Mouse (Mus musculus): Measurements from ENCODE around the gene Zfp217. TPM values are rescaled to one million over a fixed set of nuclear protein-coding genes. Genes with fewer than 3 reads are reported as not detected.

Zfp217 gene
- total and polyA plus RNA-seq, 2 experiments from 2014 or later = 2.1 to 10.1 TPM

- WGBS = 73% methylated on average over 3 of the region's 3 CpGs
Measured at GRCm38 (mm10) chr2:170175190-170175589, 27.3 kb upstream of the Zfp217 start.

GRCm38 (mm10) chr2:170169062-170169461, 21.2 kb upstream of the Zfp217 start:
- Histone ChIP-seq H3K36me3 (replicated peaks; ENCODE audit: control insufficient read depth, insufficient read depth, low read length) (no peaks in the 10 kb centered on the region), H3K9ac (replicated peaks; ENCODE audit: low read depth, low read length) (no peak overlapping the region), H3K9me3 (replicated peaks; ENCODE audit: control insufficient read depth, low read length) (no peaks in the 10 kb centered on the region), H3K4me1 (ENCODE audit: control insufficient read depth, insufficient read depth) (peaks cover 8% of the 10 kb centered on the region), H3K27ac (ENCODE audit: low read depth) (peak overlapping the region; percentile 48; the same call in 1 of the 2 replicates), H3K27me3 (ENCODE audit: control insufficient read depth, insufficient read depth, low read length) (no peaks in the 10 kb centered on the region), H3K4me3 (ENCODE audit: low read depth, low read length) (no peak overlapping the region), H3K4me2 (ENCODE audit: low read depth, low read length) (no peak overlapping the region)
- TF ChIP-seq CTCF (IDR thresholded peaks at IDR 0.05; ENCODE audit: low read depth) = no peak
- TF ChIP-seq EP300 (IDR thresholded peaks at IDR 0.05; ENCODE audit: low read depth) = no peak
- DNase-seq (ENCODE audit: low spot score) = no peak
- ATAC-seq (ENCODE audit: insufficient read depth, low read depth) = no peak

More at GRCm38 (mm10) chr2:170175190-170175589, 27.3 kb upstream of the Zfp217 start:
- H3K4me2 ChIP-seq (ENCODE audit: low read depth, low read length) = no peak overlapping the region
- ATAC-seq (ENCODE audit: insufficient read depth, low read depth) (no peak), DNase-seq (ENCODE audit: low spot score) (no peak)
- H3K27me3 ChIP-seq (ENCODE audit: control insufficient read depth, insufficient read depth, low read length) = no peaks in the 10 kb centered on the region
- no peak overlapping the region for H3K9ac ChIP-seq (replicated peaks; ENCODE audit: low read depth, low read length)
- TF ChIP-seq CTCF (IDR thresholded peaks at IDR 0.05; ENCODE audit: low read depth) (no peak), EP300 (IDR thresholded peaks at IDR 0.05; ENCODE audit: low read depth) (no peak)
- peaks cover 41% of the 10 kb centered on the region for H3K4me1 ChIP-seq (ENCODE audit: control insufficient read depth, insufficient read depth)
- H3K9me3 ChIP-seq (replicated peaks; ENCODE audit: control insufficient read depth, low read length) = no peaks in the 10 kb centered on the region
- peak overlapping the region; percentile 87 for H3K27ac ChIP-seq (ENCODE audit: low read depth)
- H3K4me3 ChIP-seq (ENCODE audit: low read depth, low read length) = no peak overlapping the region
- H3K36me3 ChIP-seq (replicated peaks; ENCODE audit: control insufficient read depth, insufficient read depth, low read length) = no peaks in the 10 kb centered on the region

GRCm38 (mm10) chr2:170165649-170166048, 17.7 kb upstream of the Zfp217 start:
- H3K4me3 ChIP-seq (ENCODE audit: low read depth, low read length) = no peak overlapping the region
- H3K4me1 ChIP-seq (ENCODE audit: control insufficient read depth, insufficient read depth) = no peaks in the 10 kb centered on the region
- no peak overlapping the region for H3K27ac ChIP-seq (ENCODE audit: low read depth)
- H3K9ac ChIP-seq (replicated peaks; ENCODE audit: low read depth, low read length) = no peak overlapping the region
- H3K4me2 ChIP-seq (ENCODE audit: low read depth, low read length) = no peak overlapping the region
- no peaks in the 10 kb centered on the region for H3K9me3 ChIP-seq (replicated peaks; ENCODE audit: control insufficient read depth, low read length)
- H3K27me3 ChIP-seq (ENCODE audit: control insufficient read depth, insufficient read depth, low read length) = no peaks in the 10 kb centered on the region
- no peaks in the 10 kb centered on the region for H3K36me3 ChIP-seq (replicated peaks; ENCODE audit: control insufficient read depth, insufficient read depth, low read length)
- 81% methylated on average over 10 of the region's 10 CpGs for WGBS
- DNase-seq (ENCODE audit: low spot score) (no peak), ATAC-seq (ENCODE audit: insufficient read depth, low read depth) (no peak)
- TF ChIP-seq EP300 (IDR thresholded peaks at IDR 0.05; ENCODE audit: low read depth) (no peak), CTCF (IDR thresholded peaks at IDR 0.05; ENCODE audit: low read depth) (no peak)

GRCm38 (mm10) chr2:170163671-170164462, 16.0 kb upstream of the Zfp217 start:
- 72% methylated on average over 18 of the region's 18 CpGs for WGBS
- DNase-seq (ENCODE audit: low spot score) (no peak), ATAC-seq (ENCODE audit: insufficient read depth, low read depth) (no peak)
- no peak for TF ChIP-seq CTCF (IDR thresholded peaks at IDR 0.05; ENCODE audit: low read depth)
- no peak for TF ChIP-seq EP300 (IDR thresholded peaks at IDR 0.05; ENCODE audit: low read depth)
- no peak overlapping the region for H3K4me3 ChIP-seq (ENCODE audit: low read depth, low read length)
- H3K4me1 ChIP-seq (ENCODE audit: control insufficient read depth, insufficient read depth) = no peaks in the 10 kb centered on the region
- no peak overlapping the region for H3K4me2 ChIP-seq (ENCODE audit: low read depth, low read length)
- H3K27me3 ChIP-seq (ENCODE audit: control insufficient read depth, insufficient read depth, low read length) = no peaks in the 10 kb centered on the region
- no peaks in the 10 kb centered on the region for H3K9me3 ChIP-seq (replicated peaks; ENCODE audit: control insufficient read depth, low read length)
- H3K9ac ChIP-seq (replicated peaks; ENCODE audit: low read depth, low read length) = no peak overlapping the region
- no peaks in the 10 kb centered on the region for H3K36me3 ChIP-seq (replicated peaks; ENCODE audit: control insufficient read depth, insufficient read depth, low read length)
- H3K27ac ChIP-seq (ENCODE audit: low read depth) = no peak overlapping the region

- Histone ChIP-seq H3K4me1 (ENCODE audit: control insufficient read depth, insufficient read depth) (peaks cover 5% of the 10 kb centered on the region), H3K9ac (replicated peaks; ENCODE audit: low read depth, low read length) (no peak overlapping the region), H3K27me3 (ENCODE audit: control insufficient read depth, insufficient read depth, low read length) (no peaks in the 10 kb centered on the region), H3K36me3 (replicated peaks; ENCODE audit: control insufficient read depth, insufficient read depth, low read length) (no peaks in the 10 kb centered on the region), H3K9me3 (replicated peaks; ENCODE audit: control insufficient read depth, low read length) (no peaks in the 10 kb centered on the region), H3K27ac (ENCODE audit: low read depth) (peak overlapping the region; percentile 66), H3K4me3 (ENCODE audit: low read depth, low read length) (no peak overlapping the region), H3K4me2 (ENCODE audit: low read depth, low read length) (peak overlapping the region; percentile 40)
- ATAC-seq (ENCODE audit: insufficient read depth, low read depth) = peak; percentile 53; the same call in 1 of the 2 replicates
- WGBS = 45% methylated on average over 15 of the region's 15 CpGs
- TF ChIP-seq EP300 (IDR thresholded peaks at IDR 0.05; ENCODE audit: low read depth) = no peak
- TF ChIP-seq CTCF (IDR thresholded peaks at IDR 0.05; ENCODE audit: low read depth) = no peak
- peak; percentile 65 for DNase-seq (ENCODE audit: low spot score)
Measured at GRCm38 (mm10) chr2:170159795-170160568, 12.1 kb upstream of the Zfp217 start.

Measured in heart, postnatal 0 days (tissue).